Mouse (Mus musculus): ENCODE results near the gene Ptprm. TPM values are rescaled to one million over a fixed set of nuclear protein-coding genes. Genes with fewer than 3 reads are reported as not detected.

Ptprm gene
- polyA plus RNA-seq, 1 experiment from 2014 or later, result 18.9 TPM

GRCm38 (mm10) chr17:66925611-66926010, 428.6 kb downstream of the Ptprm start:
- Histone ChIP-seq H3K4me1 (no peaks in the 10 kb centered on the region), H3K4me2 (no peak overlapping the region), H3K9me3 (replicated peaks) (peaks cover 10% of the 10 kb centered on the region), H3K27me3 (no peaks in the 10 kb centered on the region), H3K36me3 (no peaks in the 10 kb centered on the region), H3K9ac (no peak overlapping the region), H3K27ac (no peak overlapping the region), H3K4me3 (replicated peaks) (no peak overlapping the region)
- WGBS, result 66% methylated on average over 5 of the region's 5 CpGs
- ATAC-seq (replicated peaks; ENCODE audit: low FRiP score), result no peak

- WGBS, result 82% methylated on average over 6 of the region's 6 CpGs
- H3K4me3 ChIP-seq (replicated peaks), result no peak overlapping the region
- H3K4me1 ChIP-seq, result no peaks in the 10 kb centered on the region
- no peak for ATAC-seq (replicated peaks; ENCODE audit: low FRiP score)
- no peak overlapping the region for H3K4me2 ChIP-seq
- no peak overlapping the region for H3K27ac ChIP-seq
- no peak overlapping the region for H3K9ac ChIP-seq
- no peaks in the 10 kb centered on the region for H3K36me3 ChIP-seq
- H3K27me3 ChIP-seq, result no peaks in the 10 kb centered on the region
- no peaks in the 10 kb centered on the region for H3K9me3 ChIP-seq (replicated peaks)
These were observed 439.6 kb downstream of the Ptprm start for GRCm38 (mm10) chr17:66914696-66915095.

GRCm38 (mm10) chr17:66912533-66912932, 441.7 kb downstream of the Ptprm start:
- ATAC-seq (replicated peaks; ENCODE audit: low FRiP score), result no peak
- H3K36me3 ChIP-seq, result no peaks in the 10 kb centered on the region
- no peak overlapping the region for H3K9ac ChIP-seq
- no peaks in the 10 kb centered on the region for H3K27me3 ChIP-seq
- H3K4me3 ChIP-seq (replicated peaks), result no peak overlapping the region
- 0 out of 2 replicates have a peak, but pooled peaks cover 3% of the 10 kb centered on the region for H3K4me1 ChIP-seq
- H3K9me3 ChIP-seq (replicated peaks), result no peaks in the 10 kb centered on the region
- 87% methylated on average over 6 of the region's 6 CpGs for WGBS
- H3K4me2 ChIP-seq, result no peak overlapping the region
- no peak overlapping the region for H3K27ac ChIP-seq

- H3K4me1 ChIP-seq, result 0 out of 2 replicates have a peak, but pooled peaks cover 3% of the 10 kb centered on the region
- H3K27ac ChIP-seq, result no peak overlapping the region
- no peaks in the 10 kb centered on the region for H3K27me3 ChIP-seq
- no peak overlapping the region for H3K4me3 ChIP-seq (replicated peaks)
- H3K9ac ChIP-seq, result no peak overlapping the region
- WGBS, result 94% methylated on average over 11 of the region's 11 CpGs
- no peak for ATAC-seq (replicated peaks; ENCODE audit: low FRiP score)
- H3K9me3 ChIP-seq (replicated peaks), result no peaks in the 10 kb centered on the region
- no peaks in the 10 kb centered on the region for H3K36me3 ChIP-seq
- no peak overlapping the region for H3K4me2 ChIP-seq
These were observed 442.1 kb downstream of the Ptprm start for GRCm38 (mm10) chr17:66912120-66912519.

GRCm38 (mm10) chr17:66909901-66910300, 444.4 kb downstream of the Ptprm start:
- Histone ChIP-seq H3K36me3 (no peaks in the 10 kb centered on the region), H3K4me3 (replicated peaks) (no peak overlapping the region), H3K9me3 (replicated peaks) (no peaks in the 10 kb centered on the region), H3K9ac (no peak overlapping the region), H3K4me1 (0 out of 2 replicates have a peak, but pooled peaks cover 3% of the 10 kb centered on the region), H3K4me2 (no peak overlapping the region), H3K27me3 (no peaks in the 10 kb centered on the region), H3K27ac (no peak overlapping the region)
- no peak for ATAC-seq (replicated peaks; ENCODE audit: low FRiP score)
- 79% methylated on average over 4 of the region's 4 CpGs for WGBS

- no peak overlapping the region for H3K9ac ChIP-seq
- ATAC-seq (replicated peaks; ENCODE audit: low FRiP score), result no peak
- no peaks in the 10 kb centered on the region for H3K27me3 ChIP-seq
- H3K36me3 ChIP-seq, result no peaks in the 10 kb centered on the region
- H3K4me3 ChIP-seq (replicated peaks), result no peak overlapping the region
- H3K4me2 ChIP-seq, result no peak overlapping the region
- 0 out of 2 replicates have a peak, but pooled peaks cover 3% of the 10 kb centered on the region for H3K4me1 ChIP-seq
- 60% methylated on average over 6 of the region's 6 CpGs for WGBS
- H3K9me3 ChIP-seq (replicated peaks), result no peaks in the 10 kb centered on the region
- H3K27ac ChIP-seq, result no peak overlapping the region
These were observed 445.3 kb downstream of the Ptprm start for GRCm38 (mm10) chr17:66908921-66909320.

- ATAC-seq (replicated peaks; ENCODE audit: low FRiP score), result no peak
- no peaks in the 10 kb centered on the region for H3K9me3 ChIP-seq (replicated peaks)
- H3K27ac ChIP-seq, result no peak overlapping the region
- no peak overlapping the region for H3K4me2 ChIP-seq
- H3K9ac ChIP-seq, result no peak overlapping the region
- H3K27me3 ChIP-seq, result no peaks in the 10 kb centered on the region
- no peaks in the 10 kb centered on the region for H3K4me1 ChIP-seq
- H3K36me3 ChIP-seq, result no peaks in the 10 kb centered on the region
- no peak overlapping the region for H3K4me3 ChIP-seq (replicated peaks)
- WGBS, result 89% methylated on average over 1 of the region's 1 CpGs
These were observed 460.1 kb downstream of the Ptprm start for GRCm38 (mm10) chr17:66894181-66894580.

GRCm38 (mm10) chr17:66891916-66892315, 462.3 kb downstream of the Ptprm start:
- H3K4me1 ChIP-seq, result no peaks in the 10 kb centered on the region
- 95% methylated on average over 6 of the region's 6 CpGs for WGBS
- H3K36me3 ChIP-seq, result no peaks in the 10 kb centered on the region
- no peak overlapping the region for H3K4me3 ChIP-seq (replicated peaks)
- H3K27me3 ChIP-seq, result no peaks in the 10 kb centered on the region
- no peaks in the 10 kb centered on the region for H3K9me3 ChIP-seq (replicated peaks)
- no peak for ATAC-seq (replicated peaks; ENCODE audit: low FRiP score)
- H3K9ac ChIP-seq, result no peak overlapping the region
- no peak overlapping the region for H3K27ac ChIP-seq
- no peak overlapping the region for H3K4me2 ChIP-seq

GRCm38 (mm10) chr17:66891067-66891862, 463.0 kb downstream of the Ptprm start:
- WGBS, result 78% methylated on average over 13 of the region's 13 CpGs
- Histone ChIP-seq H3K27ac (no peak overlapping the region), H3K27me3 (no peaks in the 10 kb centered on the region), H3K9me3 (replicated peaks) (no peaks in the 10 kb centered on the region), H3K4me3 (replicated peaks) (no peak overlapping the region), H3K9ac (no peak overlapping the region), H3K4me2 (no peak overlapping the region), H3K36me3 (no peaks in the 10 kb centered on the region), H3K4me1 (no peaks in the 10 kb centered on the region)
- ATAC-seq (replicated peaks; ENCODE audit: low FRiP score), result no peak

- no peaks in the 10 kb centered on the region for H3K9me3 ChIP-seq (replicated peaks)
- H3K4me1 ChIP-seq, result peaks cover 11% of the 10 kb centered on the region
- H3K36me3 ChIP-seq, result no peaks in the 10 kb centered on the region
- no peak overlapping the region for H3K9ac ChIP-seq
- ATAC-seq (replicated peaks; ENCODE audit: low FRiP score), result no peak
- no peak overlapping the region for H3K4me3 ChIP-seq (replicated peaks)
- no peak overlapping the region for H3K4me2 ChIP-seq
- no peak overlapping the region for H3K27ac ChIP-seq
- no peaks in the 10 kb centered on the region for H3K27me3 ChIP-seq
- 71% methylated on average over 2 of the region's 2 CpGs for WGBS
These were observed 472.0 kb downstream of the Ptprm start for GRCm38 (mm10) chr17:66882304-66882703.

GRCm38 (mm10) chr17:66880969-66881701, 473.1 kb downstream of the Ptprm start:
- Histone ChIP-seq H3K27ac (no peak overlapping the region), H3K4me2 (no peak overlapping the region), H3K9me3 (replicated peaks) (no peaks in the 10 kb centered on the region), H3K4me1 (peaks cover 15% of the 10 kb centered on the region), H3K27me3 (no peaks in the 10 kb centered on the region), H3K36me3 (no peaks in the 10 kb centered on the region), H3K9ac (no peak overlapping the region), H3K4me3 (replicated peaks) (no peak overlapping the region)
- no peak for ATAC-seq (replicated peaks; ENCODE audit: low FRiP score)
- 80% methylated on average over 9 of the region's 9 CpGs for whole genome bisulfite sequencing

GRCm38 (mm10) chr17:66879151-66879550, 475.1 kb downstream of the Ptprm start:
- Histone ChIP-seq H3K9ac (no peak overlapping the region), H3K4me2 (no peak overlapping the region), H3K27ac (no peak overlapping the region), H3K4me3 (replicated peaks) (no peak overlapping the region), H3K4me1 (peaks cover 24% of the 10 kb centered on the region), H3K27me3 (no peaks in the 10 kb centered on the region), H3K36me3 (no peaks in the 10 kb centered on the region), H3K9me3 (replicated peaks) (no peaks in the 10 kb centered on the region)
- WGBS, result 69% methylated on average over 2 of the region's 2 CpGs
- no peak for ATAC-seq (replicated peaks; ENCODE audit: low FRiP score)
